Mouse (Mus musculus) embryonic facial prominence, embryonic 10.5 days (tissue): ENCODE results near the gene Rnf166. TPM values are rescaled to one million over a fixed set of nuclear protein-coding genes. Genes with fewer than 3 reads are reported as not detected.

Experiments
- DNase-seq: peaks from one replicate; pipeline ENCODE4 v3.0.0-alpha.2; 2017; ENCODE audit warnings: low spot score
- H3K27ac ChIP-seq: fragments of 300-500 bp; sonication (generic); replicated peaks from 2 replicates; pipeline ENCODE4 v1.5.1; 2016; ENCODE audit warnings: mild to moderate bottlenecking
- H3K27me3 ChIP-seq: fragments of 300-500 bp; sonication (generic); replicated peaks from 2 replicates; pipeline ENCODE4 v1.6.1; 2016; ENCODE audit warnings: low read depth, mild to moderate bottlenecking; ENCODE audit not compliant: poor library complexity, severe bottlenecking
- H3K36me3 ChIP-seq: fragments of 300-500 bp; sonication (generic); replicated peaks from 2 replicates; pipeline ENCODE4 v1.6.1; 2016; ENCODE audit warnings: mild to moderate bottlenecking, moderate library complexity
- H3K4me1 ChIP-seq: fragments of 300-500 bp; sonication (generic); 2 replicates; pipeline ENCODE4 v1.6.1; 2016
- H3K4me3 ChIP-seq: fragments of 300-500 bp; sonication (generic); 2 replicates; pipeline ENCODE4 v1.5.1; 2016; ENCODE audit warnings: mild to moderate bottlenecking, moderate library complexity
- H3K9me3 ChIP-seq: fragments of 300-500 bp; sonication (generic); 2 replicates; pipeline ENCODE4 v1.6.1; 2016; ENCODE audit warnings: mild to moderate bottlenecking
- WGBS: fragments of 180-500 bp; shearing (Covaris S2); methylation state at CpG from one replicate; pipeline ENCODE4 v1.1.7; 2016; 5-methylcytosine and 5-hydroxymethylcytosine counted together
- polyA plus RNA-seq: library from polyadenylated mRNA; unstranded; fragments of >200 nt; fragmentation: Nextera tagmentation; extraction: Ambion mirVana; gene quantifications from 2 replicates; pipeline ENCODE4 v1.2.1, GENCODE M21; 2016

Rnf166 gene
- polyA plus RNA-seq = 32.1 and 33.6 TPM in 2 replicates

- DNase-seq = peak; percentile 96
- 2% methylated on average over 103 of the region's 103 CpGs for WGBS
- H3K36me3 ChIP-seq = peaks cover 64% of the 10 kb centered on the region
- H3K27ac ChIP-seq = peak within 1 kb of the TSS; percentile 90
- H3K27me3 ChIP-seq = no peaks in the 10 kb centered on the region
- H3K4me3 ChIP-seq = peak within 1 kb of the TSS; percentile 99
- H3K4me1 ChIP-seq = peaks cover 32% of the 10 kb centered on the region
- no peaks in the 10 kb centered on the region for H3K9me3 ChIP-seq
Measured at GRCm38 (mm10) chr8:122475580-122476320, at the start of gene Rnf166, which contains the start of gene Ctu2. Rnf166 (minus strand) TSS chr8:122476064. Ctu2 (plus strand) TSS chr8:122476143.

GRCm38 (mm10) chr8:122525004-122525403, 49.1 kb upstream of the Rnf166 start:
- 82% methylated on average over 6 of the region's 6 CpGs for whole genome bisulfite sequencing
- H3K27ac ChIP-seq = peak overlapping the region; percentile 55
- H3K4me1 ChIP-seq = peaks cover 59% of the 10 kb centered on the region
- no peak overlapping the region for H3K4me3 ChIP-seq
- H3K9me3 ChIP-seq = no peaks in the 10 kb centered on the region; the same call in 1 of the 2 replicates
- no peak for DNase-seq
- H3K36me3 ChIP-seq = peaks cover 8% of the 10 kb centered on the region; the same call in 1 of the 2 replicates
- H3K27me3 ChIP-seq = no peaks in the 10 kb centered on the region

- H3K36me3 ChIP-seq = peaks cover 8% of the 10 kb centered on the region; the same call in 1 of the 2 replicates
- 78% methylated on average over 6 of the region's 6 CpGs for WGBS
- H3K27me3 ChIP-seq = no peaks in the 10 kb centered on the region
- no peaks in the 10 kb centered on the region; the same call in 1 of the 2 replicates for H3K9me3 ChIP-seq
- peaks cover 64% of the 10 kb centered on the region for H3K4me1 ChIP-seq
- peak overlapping the region; percentile 72 for H3K27ac ChIP-seq
- DNase-seq = no peak
- H3K4me3 ChIP-seq = no peak overlapping the region
Measured at GRCm38 (mm10) chr8:122524506-122524905, 48.6 kb upstream of the Rnf166 start.

GRCm38 (mm10) chr8:122523652-122524360, 47.9 kb upstream of the Rnf166 start:
- Histone ChIP-seq H3K27ac (peak overlapping the region; percentile 72), H3K4me1 (peaks cover 68% of the 10 kb centered on the region), H3K36me3 (peaks cover 5% of the 10 kb centered on the region; the same call in 1 of the 2 replicates), H3K9me3 (no peaks in the 10 kb centered on the region; the same call in 1 of the 2 replicates), H3K27me3 (no peaks in the 10 kb centered on the region), H3K4me3 (peak overlapping the region; percentile 28; the same call in 1 of the 2 replicates)
- WGBS = 26% methylated on average over 23 of the region's 23 CpGs
- DNase-seq = no peak

GRCm38 (mm10) chr8:122522796-122523651, 47.2 kb upstream of the Rnf166 start:
- no peaks in the 10 kb centered on the region for H3K9me3 ChIP-seq
- H3K27me3 ChIP-seq = no peaks in the 10 kb centered on the region
- H3K27ac ChIP-seq = peak overlapping the region; percentile 72
- H3K4me1 ChIP-seq = peaks cover 75% of the 10 kb centered on the region
- WGBS = 58% methylated on average over 14 of the region's 14 CpGs
- H3K36me3 ChIP-seq = 0 out of 2 replicates have a peak, but pooled peaks cover under 1% of the 10 kb centered on the region
- peak; percentile 34 for DNase-seq
- H3K4me3 ChIP-seq = peak overlapping the region; percentile 23; the same call in 1 of the 2 replicates

GRCm38 (mm10) chr8:122520611-122521010, 44.7 kb upstream of the Rnf166 start:
- WGBS = 75% methylated on average over 11 of the region's 11 CpGs
- Histone ChIP-seq H3K27ac (0 out of 2 replicates have a peak overlapping the region, but pooled peaks have one; percentile 31), H3K4me1 (peaks cover 80% of the 10 kb centered on the region)

GRCm38 (mm10) chr8:122517541-122518190, 41.8 kb upstream of the Rnf166 start:
- Histone ChIP-seq H3K36me3 (no peaks in the 10 kb centered on the region), H3K27ac (peak overlapping the region; percentile 85), H3K4me1 (peaks cover 52% of the 10 kb centered on the region), H3K27me3 (no peaks in the 10 kb centered on the region), H3K9me3 (no peaks in the 10 kb centered on the region), H3K4me3 (0 out of 2 replicates have a peak overlapping the region, but pooled peaks have one; percentile 13)
- DNase-seq = peak; percentile 70
- WGBS = 18% methylated on average over 6 of the region's 6 CpGs

More at GRCm38 (mm10) chr8:122520611-122521010, 44.7 kb upstream of the Rnf166 start:
- Histone ChIP-seq H3K9me3 (no peaks in the 10 kb centered on the region), H3K36me3 (no peaks in the 10 kb centered on the region), H3K4me3 (no peak overlapping the region), H3K27me3 (no peaks in the 10 kb centered on the region)
- no peak for DNase-seq

- DNase-seq = no peak
- H3K27ac ChIP-seq = no peak overlapping the region
- no peaks in the 10 kb centered on the region for H3K9me3 ChIP-seq
- 92% methylated on average over 14 of the region's 14 CpGs for WGBS
- H3K27me3 ChIP-seq = no peaks in the 10 kb centered on the region
- H3K4me1 ChIP-seq = peaks cover 62% of the 10 kb centered on the region
- H3K4me3 ChIP-seq = no peak overlapping the region
- 0 out of 2 replicates have a peak, but pooled peaks cover 4% of the 10 kb centered on the region for H3K36me3 ChIP-seq
Measured at GRCm38 (mm10) chr8:122515699-122516098, 39.8 kb upstream of the Rnf166 start.

- 77% methylated on average over 7 of the region's 7 CpGs for WGBS
Measured at GRCm38 (mm10) chr8:122512392-122512791, 36.5 kb upstream of the Rnf166 start.

GRCm38 (mm10) chr8:122511552-122511951, 35.7 kb upstream of the Rnf166 start:
- Histone ChIP-seq H3K27me3 (no peaks in the 10 kb centered on the region), H3K9me3 (no peaks in the 10 kb centered on the region), H3K4me1 (peaks cover 27% of the 10 kb centered on the region), H3K36me3 (peaks cover 11% of the 10 kb centered on the region; the same call in 1 of the 2 replicates), H3K4me3 (no peak overlapping the region), H3K27ac (peak overlapping the region; percentile 15; the same call in 1 of the 2 replicates)
- DNase-seq = no peak
- 78% methylated on average over 16 of the region's 16 CpGs for WGBS

More at GRCm38 (mm10) chr8:122512392-122512791, 36.5 kb upstream of the Rnf166 start:
- no peak overlapping the region for H3K4me3 ChIP-seq
- no peak for DNase-seq
- H3K27me3 ChIP-seq = no peaks in the 10 kb centered on the region
- peaks cover 35% of the 10 kb centered on the region for H3K4me1 ChIP-seq
- no peaks in the 10 kb centered on the region for H3K9me3 ChIP-seq
- H3K27ac ChIP-seq = no peak overlapping the region
- H3K36me3 ChIP-seq = 0 out of 2 replicates have a peak, but pooled peaks cover 7% of the 10 kb centered on the region

GRCm38 (mm10) chr8:122500856-122501255, 25.0 kb upstream of the Rnf166 start:
- no peak overlapping the region for H3K27ac ChIP-seq
- WGBS = 35% methylated on average over 10 of the region's 10 CpGs
- H3K4me1 ChIP-seq = peaks cover 16% of the 10 kb centered on the region
- DNase-seq = peak; percentile 83
- H3K36me3 ChIP-seq = peaks cover 64% of the 10 kb centered on the region
- no peaks in the 10 kb centered on the region for H3K27me3 ChIP-seq
- no peaks in the 10 kb centered on the region for H3K9me3 ChIP-seq
- no peak overlapping the region for H3K4me3 ChIP-seq
